Mouse (Mus musculus) bone marrow macrophage, adult 2 months (primary cell): ENCODE measurements around the gene Hoxc6. TPM values are rescaled to one million over a fixed set of nuclear protein-coding genes. Genes with fewer than 3 reads are reported as not detected.

ENCODE experiments used
- H3K27ac ChIP-seq: 2 replicates; pipeline ENCODE4 v1.5.1; 2012; ENCODE audit warnings: low read depth, low read length; ENCODE audit not compliant: insufficient read depth
- H3K4me1 ChIP-seq: 2 replicates; pipeline ENCODE4 v1.6.1; 2012; ENCODE audit warnings: low read length; ENCODE audit not compliant: control insufficient read depth, insufficient read depth
- H3K4me3 ChIP-seq: 2 replicates; pipeline ENCODE4 v1.5.1; 2012; ENCODE audit warnings: mild to moderate bottlenecking, low read length, moderate library complexity; ENCODE audit not compliant: insufficient read depth
- CTCF ChIP-seq: IDR thresholded peaks from 2 replicates; pipeline ENCODE4 v1.5.1; 2012; ENCODE audit warnings: low read depth, mild to moderate bottlenecking, low read length, moderate library complexity
- POLR2A ChIP-seq: IDR thresholded peaks from 2 replicates; pipeline ENCODE4 v1.6.1; 2012; ENCODE audit warnings: mild to moderate bottlenecking, low read depth, low read length, borderline replicate concordance
- polyA plus RNA-seq: library from polyadenylated mRNA; stranded (reverse); fragments of >200 nt; gene quantifications from 2 replicates; pipeline ENCODE4 v1.2.4, GENCODE M21; 2012; ENCODE audit not compliant: missing spikeins, insufficient read depth, insufficient read length

Gene Hoxc6
- polyA plus RNA-seq, 1 experiment = not detected

DNA sequence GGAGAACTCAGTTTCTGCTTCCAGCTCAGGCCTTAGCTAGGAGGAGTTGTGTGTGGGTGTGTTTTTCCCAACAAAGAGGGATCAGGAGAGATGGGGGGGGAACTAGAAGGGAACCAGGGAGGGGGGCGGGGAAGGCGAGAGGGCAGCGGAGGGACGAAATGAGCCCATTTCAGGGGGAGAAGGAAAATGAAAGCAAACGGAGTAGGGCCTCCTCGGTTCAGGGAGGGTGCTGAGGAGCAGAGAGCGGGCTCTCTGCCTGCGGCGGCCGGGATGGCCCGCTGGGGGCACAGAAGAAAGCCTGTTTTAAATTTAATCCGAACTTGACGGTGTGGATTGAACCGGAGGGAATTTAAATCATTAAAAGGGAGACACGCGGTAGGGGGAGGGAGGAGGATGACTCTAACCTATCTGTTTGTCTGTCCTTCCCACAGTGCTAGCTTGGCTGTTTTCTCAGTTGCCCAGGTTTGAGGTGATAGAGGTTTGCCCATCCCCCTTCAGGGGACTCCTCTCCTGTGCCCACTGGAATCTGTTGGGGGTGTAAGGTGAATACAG is 20.6 kb upstream of the Hoxc6 start:
- peak overlapping the region; percentile 30 for H3K4me3 ChIP-seq
- no peak for TF ChIP-seq CTCF
- TF ChIP-seq POLR2A = no peak
- no peak overlapping the region for H3K27ac ChIP-seq
- no peaks in the 10 kb centered on the region for H3K4me1 ChIP-seq

DNA sequence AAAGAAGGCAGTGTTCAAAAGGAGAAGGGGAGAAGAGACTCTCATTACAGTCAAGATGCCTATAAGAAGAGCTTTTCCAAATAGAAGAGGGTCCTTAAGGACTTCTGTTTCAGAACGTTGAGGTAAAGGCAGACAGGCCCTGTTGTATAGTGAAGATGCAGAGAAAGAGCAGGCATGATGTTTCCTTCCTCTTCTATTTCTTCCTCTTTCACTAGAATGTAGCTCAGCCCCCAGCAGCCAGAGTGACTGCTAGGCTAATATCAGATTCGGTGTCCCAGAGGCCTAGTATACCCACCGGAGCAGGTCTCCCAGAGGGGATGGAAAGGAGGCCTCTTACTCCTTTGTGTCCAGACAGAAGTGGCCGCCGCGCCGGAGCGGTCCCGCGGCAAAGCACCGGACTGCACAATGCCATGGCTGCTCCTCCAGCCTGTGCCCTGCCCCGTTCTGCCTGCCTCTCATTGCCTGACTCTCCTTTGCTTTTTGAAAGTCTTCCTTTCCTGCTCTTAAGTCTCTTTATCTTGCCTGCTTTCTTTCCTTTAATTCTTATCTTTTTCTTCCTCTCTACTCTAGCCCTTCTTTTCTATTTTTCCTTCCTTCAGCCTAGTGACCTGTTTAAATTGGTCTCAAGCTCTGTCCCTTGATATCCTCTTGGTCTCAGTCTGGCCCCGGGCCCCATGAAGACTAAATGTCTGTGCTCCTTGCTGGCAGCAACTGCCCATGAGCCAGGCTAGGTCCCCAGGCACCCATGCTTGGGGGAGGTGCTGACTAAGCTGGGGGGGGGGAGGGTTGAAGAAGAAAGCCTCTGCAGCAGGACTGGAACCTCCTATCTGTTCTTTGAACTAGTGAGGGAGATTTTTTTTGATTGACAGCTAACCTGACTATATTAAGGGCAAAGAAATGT is 19.2 kb upstream of the Hoxc6 start:
- Histone ChIP-seq H3K4me1 (no peaks in the 10 kb centered on the region), H3K27ac (no peak overlapping the region), H3K4me3 (no peak overlapping the region)
- TF ChIP-seq CTCF (no peak), POLR2A (no peak)

DNA sequence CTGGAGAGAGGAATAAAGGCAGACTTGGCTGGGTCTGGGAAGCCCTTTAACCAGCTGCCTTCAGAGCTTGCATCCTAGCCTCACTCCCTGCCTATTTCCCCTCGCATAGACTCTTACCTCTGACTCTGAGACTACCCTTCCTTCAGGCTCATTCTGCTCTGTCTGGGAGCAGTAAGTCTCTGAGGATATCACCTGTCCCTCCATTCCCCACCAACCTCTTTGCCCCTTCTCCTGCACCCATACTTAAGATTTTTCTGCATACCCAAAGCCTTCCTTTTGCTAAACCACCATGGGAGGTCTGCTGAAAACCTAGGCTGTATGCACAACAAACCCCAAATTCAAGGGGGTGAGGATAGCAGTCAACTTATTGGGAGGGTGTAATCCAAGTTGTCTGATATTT is 18.1 kb upstream of the Hoxc6 start:
- Histone ChIP-seq H3K4me1 (no peaks in the 10 kb centered on the region), H3K4me3 (no peak overlapping the region), H3K27ac (no peak overlapping the region)
- TF ChIP-seq POLR2A (no peak), CTCF (no peak)

DNA sequence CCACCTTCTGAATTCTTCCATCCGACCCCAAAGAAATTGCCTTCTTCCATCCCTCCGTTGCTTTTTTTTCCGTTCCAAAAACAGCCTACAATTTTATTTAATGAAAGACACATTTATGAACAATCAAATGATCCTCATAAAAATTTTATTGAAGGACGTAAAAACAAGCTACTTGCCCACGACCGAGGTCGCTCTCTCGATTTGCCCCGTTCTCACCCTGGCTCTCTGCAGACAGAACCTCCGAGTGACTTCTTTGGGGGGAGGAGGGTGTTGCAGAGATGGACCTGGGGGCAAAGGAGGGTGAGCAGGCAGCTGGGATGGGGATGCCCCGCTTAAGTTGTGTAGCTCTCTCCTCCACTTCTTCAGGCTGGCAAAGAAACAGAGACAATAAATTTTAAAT is 17.7 kb upstream of the Hoxc6 start:
- no peak overlapping the region for H3K4me3 ChIP-seq
- H3K27ac ChIP-seq = no peak overlapping the region
- H3K4me1 ChIP-seq = no peaks in the 10 kb centered on the region
- TF ChIP-seq POLR2A = no peak
- no peak for TF ChIP-seq CTCF

DNA sequence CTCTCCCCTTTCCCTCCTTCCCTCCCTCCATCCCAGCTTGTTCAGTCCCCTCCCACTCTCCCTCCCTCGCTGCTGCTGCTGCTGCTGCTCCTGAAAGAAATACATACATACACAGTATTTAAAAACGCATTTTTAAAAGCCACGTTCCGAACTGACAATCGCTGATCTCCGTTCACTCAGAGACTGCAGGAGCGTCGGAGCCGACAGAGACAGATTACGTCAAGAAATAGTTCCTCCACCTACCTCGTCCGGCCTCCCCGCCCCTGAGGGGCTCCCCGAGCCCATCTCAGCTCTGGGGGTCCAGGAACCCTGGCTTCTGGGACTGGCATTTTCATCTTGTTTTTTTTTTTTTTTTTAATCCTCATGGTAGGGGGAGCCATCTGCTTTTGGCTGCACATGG is 17.1 kb upstream of the Hoxc6 start:
- H3K27ac ChIP-seq = no peak overlapping the region
- no peaks in the 10 kb centered on the region for H3K4me1 ChIP-seq
- no peak overlapping the region for H3K4me3 ChIP-seq
- TF ChIP-seq POLR2A = no peak
- TF ChIP-seq CTCF = no peak

DNA sequence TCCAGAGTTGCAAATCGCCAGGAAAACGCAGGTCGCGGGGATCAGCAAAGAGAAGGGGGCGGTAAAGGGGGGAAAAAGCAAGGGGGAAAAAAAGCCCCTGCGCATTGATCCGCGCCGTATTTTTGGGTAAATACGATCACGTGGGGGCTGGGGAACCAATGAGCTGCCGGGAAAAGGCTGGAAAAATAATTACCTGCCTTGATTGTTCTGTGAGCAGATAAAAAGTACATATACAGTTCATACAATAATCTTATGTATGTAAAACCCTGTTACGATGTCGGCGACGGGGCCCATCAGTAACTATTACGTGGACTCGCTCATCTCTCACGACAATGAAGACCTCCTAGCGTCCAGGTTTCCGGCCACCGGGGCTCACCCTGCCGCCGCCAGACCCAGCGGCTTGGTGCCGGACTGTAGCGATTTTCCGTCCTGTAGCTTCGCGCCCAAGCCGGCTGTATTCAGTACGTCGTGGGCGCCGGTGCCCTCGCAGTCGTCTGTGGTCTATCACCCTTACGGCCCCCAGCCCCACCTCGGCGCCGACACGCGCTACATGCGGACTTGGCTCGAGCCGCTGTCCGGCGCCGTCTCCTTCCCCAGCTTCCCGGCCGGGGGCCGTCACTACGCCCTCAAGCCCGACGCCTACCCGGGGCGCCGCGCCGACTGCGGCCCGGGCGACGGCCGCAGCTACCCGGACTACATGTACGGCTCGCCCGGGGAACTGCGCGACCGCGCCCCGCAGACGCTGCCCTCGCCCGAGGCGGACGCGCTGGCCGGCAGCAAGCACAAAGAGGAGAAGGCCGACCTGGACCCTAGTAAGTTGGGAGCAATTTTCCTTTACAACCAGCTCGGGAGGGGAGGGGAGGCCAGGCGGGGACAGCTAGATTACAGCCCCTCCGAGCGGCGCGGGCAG is 16.4 kb upstream of the Hoxc6 start:
- H3K4me3 ChIP-seq = no peak overlapping the region
- TF ChIP-seq POLR2A (no peak), CTCF (no peak)
- H3K4me1 ChIP-seq = no peaks in the 10 kb centered on the region
- H3K27ac ChIP-seq = no peak overlapping the region

DNA sequence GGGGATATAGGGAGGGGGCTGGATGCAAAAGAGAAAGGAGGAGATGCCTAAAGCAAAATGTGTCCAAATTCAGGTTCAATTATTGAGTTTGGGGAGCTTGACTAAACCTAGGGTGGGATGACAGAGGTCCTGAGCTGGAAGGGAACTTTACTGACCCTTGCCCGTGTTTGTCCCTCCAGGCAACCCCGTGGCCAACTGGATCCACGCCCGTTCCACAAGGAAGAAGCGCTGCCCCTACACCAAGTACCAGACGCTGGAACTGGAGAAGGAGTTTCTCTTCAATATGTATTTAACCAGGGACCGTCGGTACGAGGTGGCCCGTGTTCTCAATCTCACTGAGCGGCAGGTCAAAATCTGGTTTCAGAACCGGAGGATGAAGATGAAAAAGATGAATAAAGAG is 14.3 kb upstream of the Hoxc6 start:
- Histone ChIP-seq H3K4me1 (no peaks in the 10 kb centered on the region), H3K27ac (no peak overlapping the region), H3K4me3 (no peak overlapping the region)
- TF ChIP-seq POLR2A (no peak), CTCF (no peak)

DNA sequence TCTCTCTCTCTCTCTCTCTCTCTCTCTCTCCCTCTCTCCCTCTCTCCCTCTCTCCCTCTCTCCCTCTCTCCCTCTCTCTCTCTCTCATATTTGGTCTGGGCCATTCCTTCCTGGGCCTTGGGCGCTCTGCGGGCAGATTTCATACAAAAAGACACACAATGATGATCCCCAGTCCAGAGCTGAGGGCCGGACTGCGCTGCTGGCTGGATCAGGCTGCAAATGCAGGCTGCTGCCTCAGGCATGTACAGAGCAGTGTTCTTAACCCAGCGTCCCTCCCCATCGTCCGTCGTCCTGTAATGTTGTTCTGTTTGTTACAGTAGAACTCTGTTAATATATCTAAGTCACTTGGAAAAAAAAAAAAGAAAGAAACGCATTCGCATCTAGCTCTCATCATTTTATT is 13.5 kb upstream of the Hoxc6 start:
- TF ChIP-seq CTCF (no peak), POLR2A (no peak)
- no peak overlapping the region for H3K27ac ChIP-seq
- no peak overlapping the region for H3K4me3 ChIP-seq
- no peaks in the 10 kb centered on the region for H3K4me1 ChIP-seq

DNA sequence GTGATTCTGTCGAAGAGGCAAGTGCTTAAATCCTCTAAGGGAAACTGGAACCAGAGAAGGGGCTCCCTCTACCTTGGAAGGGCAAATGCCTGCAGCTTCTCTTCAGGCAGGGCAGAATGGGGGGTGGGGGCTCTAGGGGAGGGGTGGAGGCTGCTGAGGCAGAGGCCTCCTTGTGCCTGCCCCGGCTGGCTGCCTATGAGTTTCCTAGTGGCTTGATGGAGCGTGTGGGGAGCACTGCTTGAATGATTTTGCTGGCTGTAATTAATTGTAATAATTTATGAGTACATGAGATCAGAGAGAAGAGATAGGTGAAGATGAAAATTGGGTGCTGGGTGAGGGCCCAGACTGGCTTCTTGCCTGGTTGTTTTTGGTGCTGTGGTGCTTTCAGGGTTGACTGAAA is 13.1 kb upstream of the Hoxc6 start:
- no peak for TF ChIP-seq POLR2A
- TF ChIP-seq CTCF = no peak
- Histone ChIP-seq H3K4me1 (no peaks in the 10 kb centered on the region), H3K4me3 (no peak overlapping the region), H3K27ac (no peak overlapping the region)

DNA sequence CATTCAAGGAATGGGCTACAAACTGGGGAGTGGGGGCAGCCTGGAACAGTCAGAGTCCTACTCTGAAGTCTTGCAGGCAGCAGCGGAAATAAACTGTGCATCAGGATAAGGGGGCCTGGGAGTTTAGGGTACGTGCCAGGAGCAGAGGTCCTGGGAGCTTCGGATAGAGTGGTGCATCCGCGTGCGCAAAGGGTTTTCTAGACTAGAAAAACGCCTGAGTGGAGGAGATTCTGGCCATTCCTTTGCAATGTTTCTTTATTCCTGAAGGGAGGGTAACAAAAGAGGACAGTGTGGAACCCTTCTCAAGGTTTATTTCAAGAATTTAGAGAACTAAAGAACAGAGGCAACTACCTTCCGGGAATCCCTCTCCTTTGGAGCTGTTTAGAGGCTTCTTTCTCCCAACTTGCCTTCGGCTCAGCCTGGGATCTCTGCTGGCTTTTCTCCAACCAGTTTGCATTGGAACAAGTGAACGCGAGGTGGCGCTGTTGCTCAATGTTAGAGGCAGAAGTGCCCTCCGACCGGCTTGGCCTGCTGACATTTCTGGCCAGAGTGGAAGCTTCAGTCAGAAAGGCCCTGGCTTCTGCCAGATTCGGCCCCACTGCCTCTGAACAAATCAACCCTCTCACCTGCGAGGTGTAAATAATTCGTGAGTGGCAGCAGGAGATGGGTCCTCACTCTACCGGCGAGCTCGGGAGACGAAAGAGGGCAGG is 10.8 kb upstream of the Hoxc6 start:
- TF ChIP-seq POLR2A (no peak), CTCF (peak; percentile 83)

More for the DNA sequence above, 10.8 kb upstream of the Hoxc6 start:
- H3K4me3 ChIP-seq = no peak overlapping the region
- no peak overlapping the region for H3K27ac ChIP-seq
- no peaks in the 10 kb centered on the region for H3K4me1 ChIP-seq
